Mouse (Mus musculus) neural tube, embryonic 10.5 days (tissue): ENCODE data around the gene Pard6b.
"Not testable (repeated sequence)": the region's sequence is repeated elsewhere in the genome, so short reads cannot be mapped to it uniquely, and the experiment has no call there.

ENCODE experiments used
- DNase-seq: peaks from one replicate; pipeline ENCODE4 v3.0.0-alpha.2; 2017; ENCODE audit warnings: low spot score; ENCODE audit errors: extremely low spot score

The Pard6b gene

DNA sequence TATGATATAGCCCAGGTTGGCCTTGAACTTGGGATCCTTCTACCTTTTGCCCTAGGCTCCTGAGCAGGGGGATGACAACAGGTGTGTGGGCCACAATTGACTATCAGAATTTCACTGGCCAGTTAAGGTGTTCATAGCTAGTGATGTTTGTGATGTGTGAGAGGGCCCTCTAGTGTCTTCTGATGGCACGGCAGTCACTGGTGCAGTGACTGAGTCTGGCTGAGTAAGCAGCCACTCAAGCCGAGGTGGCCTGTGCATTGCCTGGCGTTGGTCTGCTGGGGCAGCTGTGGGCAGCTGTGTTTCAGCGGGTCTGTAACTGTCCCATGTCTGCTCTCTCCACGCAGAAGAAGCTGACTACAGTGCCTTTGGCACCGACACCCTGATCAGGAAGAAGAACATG lies 17.2 kb downstream of the Pard6b start:
- DNase-seq = peak; percentile 58

DNA sequence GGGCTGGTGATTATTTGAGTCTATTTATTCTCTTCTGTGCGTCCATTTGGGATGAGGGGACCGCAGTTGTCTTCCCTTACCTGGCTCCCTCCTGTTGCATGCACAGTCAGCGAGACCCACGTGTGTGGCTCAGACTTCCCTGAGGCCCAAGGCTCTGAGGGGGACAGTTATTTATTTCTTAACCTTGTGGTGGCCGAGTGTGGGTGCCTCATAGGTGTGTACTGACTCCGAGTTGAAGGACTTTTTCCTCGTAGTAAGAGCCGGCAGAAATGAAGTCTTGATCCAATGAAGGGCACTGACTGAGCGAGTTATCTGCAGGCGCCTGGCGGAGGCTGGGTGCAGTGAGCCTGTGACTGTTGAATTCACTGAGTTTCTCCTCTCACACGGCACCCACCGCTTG lies 19.2 kb downstream of the Pard6b start:
- DNase-seq = no peak

DNA sequence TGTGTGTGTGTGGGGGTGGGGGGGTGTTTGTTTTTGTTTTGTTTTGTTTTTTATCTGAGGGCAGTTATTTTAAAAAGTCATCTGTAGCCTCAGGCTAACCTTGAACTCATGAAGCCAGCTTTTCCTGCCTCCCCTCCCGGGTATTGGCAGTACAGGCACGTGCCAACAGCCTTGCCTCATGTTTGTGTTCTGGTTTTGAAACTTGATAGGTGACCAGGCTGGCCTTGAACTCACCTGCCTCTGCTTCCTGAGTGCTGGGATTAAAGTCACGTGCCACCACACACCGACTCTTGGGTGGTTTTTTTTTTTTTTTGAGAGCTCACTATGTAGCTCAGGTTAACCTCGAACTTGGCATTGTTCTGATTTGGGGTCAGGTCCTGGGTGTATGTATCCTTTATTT lies 21.0 kb downstream of the Pard6b start:
- DNase-seq = no peak

- no peak for DNase-seq
Measured at GRCm38 (mm10) chr2:168103341-168103740, 22.5 kb downstream of the Pard6b start.

GRCm38 (mm10) chr2:168104375-168105144 lies 23.8 kb downstream of the Pard6b start:
- no peak for DNase-seq

- no peak for DNase-seq
Measured at GRCm38 (mm10) chr2:168105271-168105670, 24.5 kb downstream of the Pard6b start.

GRCm38 (mm10) chr2:168106701-168107178 lies 25.9 kb downstream of the Pard6b start:
- DNase-seq = no peak

- no peak for DNase-seq
Measured at GRCm38 (mm10) chr2:168107356-168107755, 26.6 kb downstream of the Pard6b start.

- DNase-seq = not testable (repeated sequence)
Measured at GRCm38 (mm10) chr2:168107901-168108300, 27.1 kb downstream of the Pard6b start.

- peak; percentile 80 for DNase-seq
Measured at GRCm38 (mm10) chr2:168111902-168112301, 31.1 kb downstream of the Pard6b start.

DNA sequence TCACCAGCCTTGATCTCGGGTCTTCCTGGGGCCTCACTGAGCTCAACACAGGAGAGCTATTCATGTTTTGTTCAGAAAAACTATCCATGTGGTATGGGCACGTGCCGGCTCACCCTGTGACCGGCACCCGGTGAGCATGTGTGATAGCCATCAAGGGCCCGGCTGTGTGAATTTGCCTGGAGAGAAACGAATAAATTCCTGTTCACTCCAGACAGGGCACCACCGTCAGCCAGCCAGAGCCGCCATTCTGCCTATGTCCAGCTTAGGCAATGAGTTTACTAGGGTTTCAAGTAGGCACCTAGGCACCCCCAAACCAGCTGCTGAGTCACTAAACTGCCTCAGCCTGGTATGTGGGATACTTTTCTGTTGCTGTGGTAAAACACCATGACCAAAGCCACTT lies 32.5 kb downstream of the Pard6b start:
- DNase-seq = no peak

- DNase-seq = no peak
Measured at GRCm38 (mm10) chr2:168113692-168114091, 32.9 kb downstream of the Pard6b start.

- peak; percentile 93 for DNase-seq
Measured at GRCm38 (mm10) chr2:168114699-168115350, 34.0 kb downstream of the Pard6b start.

DNA sequence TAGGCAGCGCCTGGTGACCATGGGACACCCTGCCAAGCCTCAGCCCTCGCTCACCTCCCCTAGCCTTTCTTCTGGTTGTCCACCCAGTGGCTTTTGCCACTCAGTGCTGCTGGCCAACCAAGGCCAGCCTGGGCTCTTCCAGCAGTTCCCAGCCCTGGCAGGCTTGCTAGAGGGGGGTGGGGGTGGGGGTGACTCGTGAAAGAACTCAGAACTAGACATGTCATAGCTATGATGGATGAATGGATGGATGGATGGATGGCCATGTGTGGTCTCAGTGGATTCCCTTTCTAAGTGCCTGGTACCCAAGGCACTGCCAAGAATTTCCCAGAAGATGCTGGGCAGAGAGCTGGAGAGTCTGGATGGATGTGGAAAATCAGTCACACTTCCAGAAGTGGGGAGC lies 35.0 kb downstream of the Pard6b start:
- no peak for DNase-seq

GRCm38 (mm10) chr2:168117147-168117546 lies 36.3 kb downstream of the Pard6b start:
- peak; percentile 82 for DNase-seq

DNA sequence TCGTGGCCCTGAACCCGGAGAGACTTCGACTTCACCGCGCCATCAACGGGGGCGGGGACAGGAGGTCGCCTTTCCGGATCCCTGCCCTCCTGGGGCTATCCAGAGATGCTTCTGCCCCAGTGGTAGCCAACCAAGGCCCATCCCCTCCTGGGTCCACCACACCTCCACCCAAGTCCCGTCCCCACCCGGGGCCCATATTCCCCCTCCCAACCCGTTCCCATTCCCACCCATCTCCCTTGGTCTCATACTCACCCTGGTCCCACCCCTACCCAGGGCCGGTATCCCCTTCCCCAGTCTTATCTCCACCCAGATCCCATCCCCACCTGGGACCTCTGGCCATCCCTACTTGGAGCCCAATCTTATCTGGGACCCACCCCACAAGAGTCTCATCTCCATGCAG lies 36.7 kb downstream of the Pard6b start:
- DNase-seq = no peak

GRCm38 (mm10) chr2:168117967-168118366 lies 37.2 kb downstream of the Pard6b start:
- no peak for DNase-seq

DNA sequence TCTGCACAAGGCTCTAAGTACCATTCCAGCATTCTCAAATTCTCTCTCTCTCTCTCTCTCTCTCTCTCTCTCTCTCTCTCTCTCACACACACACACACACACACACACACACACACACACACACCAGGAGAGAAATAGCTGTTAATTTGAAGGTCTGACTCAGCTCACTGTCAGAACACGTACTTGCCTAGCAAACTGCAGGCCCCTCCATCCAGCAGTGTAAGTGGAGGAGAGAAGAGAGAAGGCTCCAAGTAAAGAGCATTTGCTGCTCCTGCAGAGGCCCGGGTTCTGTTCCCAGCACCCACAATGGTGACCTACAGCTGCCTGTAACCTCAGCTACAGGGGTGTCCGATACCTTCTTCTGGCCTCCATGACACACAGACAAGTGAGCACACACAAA lies 37.7 kb downstream of the Pard6b start:
- DNase-seq = no peak

DNA sequence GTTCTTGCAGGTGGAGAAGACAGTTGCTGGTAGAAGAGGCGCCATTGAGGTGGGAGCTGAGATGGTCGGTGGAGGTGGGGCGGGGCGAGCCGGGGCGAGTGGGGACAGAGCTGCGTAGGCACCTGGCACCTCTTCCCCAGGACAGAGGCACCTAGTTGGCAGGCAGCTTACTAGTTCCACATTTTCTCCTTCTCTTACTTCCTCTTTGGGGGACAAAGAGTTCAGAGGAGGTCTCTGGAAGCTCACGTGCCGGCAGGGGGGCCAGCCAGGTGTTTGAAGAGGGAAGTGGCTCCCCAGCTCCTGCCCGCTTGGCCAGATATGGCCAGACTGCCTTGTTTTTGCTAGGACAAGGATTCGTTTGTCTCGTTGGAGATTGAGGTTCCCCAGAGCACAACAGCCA lies 38.3 kb downstream of the Pard6b start:
- DNase-seq = no peak

DNA sequence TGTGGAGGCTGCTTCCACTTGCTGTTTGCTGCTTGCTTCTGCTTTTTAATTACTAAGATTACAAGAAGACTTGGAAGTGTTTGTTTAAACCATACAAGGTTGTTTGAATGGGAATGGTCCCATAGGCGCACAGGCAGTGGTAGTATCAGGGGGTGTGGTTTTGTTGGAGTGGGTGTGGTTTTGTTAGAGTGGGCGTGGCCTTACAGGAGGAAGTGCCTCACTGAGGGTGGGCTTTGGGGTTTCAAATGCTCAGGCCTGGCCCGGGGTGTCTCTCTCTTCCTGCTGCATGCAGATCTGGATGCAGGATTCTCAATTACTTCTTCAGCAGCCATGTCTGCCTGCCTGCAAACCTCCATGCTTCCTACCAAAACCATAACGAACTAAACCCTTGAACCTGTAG lies 40.1 kb downstream of the Pard6b start:
- DNase-seq = no peak

- DNase-seq = no peak
Measured at GRCm38 (mm10) chr2:168123652-168124051, 42.8 kb downstream of the Pard6b start.

DNA sequence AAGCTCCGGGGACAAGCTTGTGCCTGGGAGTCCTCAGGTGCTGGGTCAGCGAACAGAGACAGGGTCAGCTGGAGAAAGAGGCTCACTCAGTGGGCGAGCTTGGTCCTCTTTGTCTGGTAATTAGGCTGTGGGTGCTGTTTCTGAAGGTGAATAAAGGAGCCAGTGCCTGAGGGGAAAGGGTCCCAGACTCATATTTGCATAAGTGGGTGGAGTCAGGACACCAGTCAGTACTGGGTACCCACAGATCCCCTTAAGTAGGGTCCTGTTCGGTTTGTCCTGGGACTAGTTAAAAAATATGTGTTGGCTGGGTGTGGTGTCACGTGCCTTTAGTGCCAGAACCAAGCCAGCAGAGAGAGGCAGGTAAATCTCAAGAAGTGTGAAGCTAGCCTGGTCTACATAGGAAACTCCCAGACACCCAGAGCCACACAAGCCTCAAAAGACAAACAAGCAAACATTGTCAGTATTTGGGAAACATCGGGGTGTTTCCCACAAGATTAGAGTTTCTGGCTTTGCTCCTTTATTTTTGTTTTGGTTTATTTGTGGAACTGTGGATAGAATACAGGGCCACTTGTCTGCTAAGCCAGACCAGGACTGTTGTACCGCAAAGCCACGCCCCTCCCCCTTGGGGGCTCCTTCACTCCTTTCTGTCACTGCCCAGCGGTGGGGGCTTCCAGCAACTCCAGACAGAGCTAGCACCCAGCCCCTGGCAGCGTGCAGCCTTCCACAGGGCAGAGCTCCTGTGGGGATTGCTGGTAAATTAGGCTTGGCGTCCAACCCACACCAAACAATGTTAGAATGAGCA lies 44.7 kb downstream of the Pard6b start:
- DNase-seq = no peak
